Comparison of ENCODE assay signal across 28 mouse cellular contexts in the genomic region with DNA sequence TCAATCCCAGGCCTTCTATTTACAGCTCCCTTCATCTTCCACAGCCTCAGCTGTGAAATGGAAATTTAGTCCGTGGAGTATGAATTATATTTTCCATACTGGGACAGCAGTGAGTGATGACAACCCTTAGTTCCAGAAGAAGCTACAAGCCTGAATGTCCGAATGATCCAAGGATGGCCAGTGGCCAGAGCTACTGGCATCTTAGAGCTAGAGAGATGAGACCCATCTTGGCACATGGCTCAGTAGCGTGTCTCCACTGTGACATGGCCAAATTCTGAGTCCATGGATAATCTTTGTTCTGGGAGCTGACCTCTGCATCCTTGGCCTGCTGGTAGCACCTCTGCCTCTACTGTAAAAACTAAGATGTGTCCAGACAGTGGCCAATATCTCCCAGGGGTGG.
DNase-seq lines count a peak whose midpoint lies in the region; ATAC-seq and TF ChIP-seq lines count a peak whose summit lies in the region.
"Had no signal": no experiment of that assay in that cellular context is flagged by ENCODE, and none has a peak within 500 bp of the region (broad histone marks: within the 10 kb centered on the region; RNA-seq: fewer than 3 reads in every experiment).

No protein-coding gene starts in this region.

- intact Hi-C loops in left cerebral cortex, adult 2 months (cut with DNase I), result loop anchor here (10.0 kb wide), 2 partner anchors 150 to 380 kb away; no protein-coding TSS in a partner anchor

- no peak overlapping the region for H3K9ac ChIP-seq in forebrain, embryonic 16.5 days (replicated peaks; ENCODE audit: low read depth, low read length)
- H3K9ac ChIP-seq in hindbrain, embryonic 16.5 days (ENCODE audit: low read depth, low read length), result no peak overlapping the region
- H3K9ac ChIP-seq in hindbrain, embryonic 12.5 days, result no peak overlapping the region
- H3K9ac ChIP-seq: embryonic facial prominence, embryonic 13.5 days; forebrain, embryonic 13.5 days; forebrain, postnatal 0 days; heart, embryonic 12.5 days; heart, embryonic 15.5 days; hindbrain, embryonic 15.5 days had no signal

- ATAC-seq in forebrain, embryonic 16.5 days, result no peak
- no peak for ATAC-seq in hindbrain, embryonic 16.5 days
- no peak for ATAC-seq in hindbrain, embryonic 12.5 days (ENCODE audit: low FRiP score)
- ATAC-seq: CD4-positive, CD25-positive, alpha-beta regulatory T cell, adult 4 months; forebrain, embryonic 13.5 days; forebrain, postnatal 0 days; inflammation-experienced regulatory T-cells, adult 6 months; intestine, embryonic 16.5 days had no signal

- no peak overlapping the region for H3K4me2 ChIP-seq in forebrain, embryonic 16.5 days (ENCODE audit: low read length)
- H3K4me2 ChIP-seq in hindbrain, embryonic 16.5 days (ENCODE audit: low read length), result no peak overlapping the region
- no peak overlapping the region for H3K4me2 ChIP-seq in hindbrain, embryonic 12.5 days (replicated peaks)
- H3K4me2 ChIP-seq: embryonic facial prominence, embryonic 13.5 days; forebrain, embryonic 13.5 days; heart, embryonic 12.5 days; heart, embryonic 15.5 days; hindbrain, embryonic 15.5 days had no signal

- H3K9me3 ChIP-seq in forebrain, embryonic 16.5 days (ENCODE audit: control insufficient read depth, low read length), result no peaks in the 10 kb centered on the region
- no peaks in the 10 kb centered on the region for H3K9me3 ChIP-seq in forebrain, embryonic 10.5 days
- H3K9me3 ChIP-seq in hindbrain, embryonic 16.5 days (ENCODE audit: control insufficient read depth, low read length), result no peaks in the 10 kb centered on the region
- H3K9me3 ChIP-seq in hindbrain, embryonic 12.5 days (replicated peaks), result no peaks in the 10 kb centered on the region
- H3K9me3 ChIP-seq: embryonic facial prominence, embryonic 10.5 days; embryonic facial prominence, embryonic 13.5 days; forebrain, embryonic 13.5 days; heart, embryonic 12.5 days; heart, embryonic 15.5 days; hindbrain, embryonic 10.5 days; hindbrain, embryonic 15.5 days had no signal

- no peaks in the 10 kb centered on the region for H3K27me3 ChIP-seq in forebrain, embryonic 16.5 days (replicated peaks; ENCODE audit: control insufficient read depth, insufficient read depth, low read length)
- no peaks in the 10 kb centered on the region for H3K27me3 ChIP-seq in forebrain, embryonic 10.5 days (ENCODE audit: poor library complexity, severe bottlenecking)
- H3K27me3 ChIP-seq in hindbrain, embryonic 16.5 days (replicated peaks; ENCODE audit: control insufficient read depth, insufficient read depth, low read length), result no peaks in the 10 kb centered on the region
- no peaks in the 10 kb centered on the region for H3K27me3 ChIP-seq in hindbrain, embryonic 12.5 days
- H3K27me3 ChIP-seq: embryonic facial prominence, embryonic 13.5 days; forebrain, embryonic 13.5 days; heart, embryonic 12.5 days; heart, embryonic 15.5 days; hindbrain, embryonic 15.5 days had no signal

- no peak for DNase-seq in forebrain, embryonic 10.5 days (ENCODE audit: extremely low spot score, low spot score)
- DNase-seq in left cerebral cortex, adult 2 months (ENCODE audit: extremely low spot score in 1 of 2, low spot score in 2 of 2), result no peak
- DNase-seq in left cerebral cortex, adult 18-20 months (ENCODE audit: low spot score in 2 of 2), result no peak
- peak; percentile 18 for DNase-seq in skeletal muscle tissue, adult 2 months (ENCODE audit: low read depth, low spot score)
- no peak for DNase-seq in embryo, embryonic 11 days
- DNase-seq: adrenal gland, adult 8-10 months; adrenal gland, postnatal 25 days; cerebellum, adult 18-20 months; cerebellum, adult 9-10 months; forebrain, postnatal 0 days; gastrocnemius, postnatal 14 days; heart, adult 18-20 months; heart, postnatal 36 days; kidney, adult 18-20 months had no signal

- peak overlapping the region; percentile 12; the same call in 1 of the 2 replicates for H3K27ac ChIP-seq in forebrain, embryonic 16.5 days (ENCODE audit: low read length)
- no peak overlapping the region for H3K27ac ChIP-seq in forebrain, embryonic 10.5 days
- 0 out of 2 replicates have a peak overlapping the region, but pooled peaks have one; percentile 3 for H3K27ac ChIP-seq in hindbrain, embryonic 16.5 days (ENCODE audit: low read depth, low read length)
- no peak overlapping the region for H3K27ac ChIP-seq in hindbrain, embryonic 12.5 days
- H3K27ac ChIP-seq in left cerebral cortex, adult 2 months, result peak overlapping the region; percentile 80
- H3K27ac ChIP-seq: embryonic facial prominence, embryonic 10.5 days; embryonic facial prominence, embryonic 13.5 days; forebrain, embryonic 13.5 days; heart, embryonic 15.5 days; hindbrain, embryonic 10.5 days; hindbrain, embryonic 15.5 days had no signal

- no peak for TF ChIP-seq CTCF in left cerebral cortex, adult 2 months (IDR thresholded peaks at IDR 0.05)

- H3K4me1 ChIP-seq in forebrain, embryonic 16.5 days (replicated peaks; ENCODE audit: control insufficient read depth, insufficient read depth, low read length), result peaks cover 11% of the 10 kb centered on the region
- H3K4me1 ChIP-seq in forebrain, embryonic 10.5 days, result peaks cover 24% of the 10 kb centered on the region; the same call in 1 of the 2 replicates
- H3K4me1 ChIP-seq in hindbrain, embryonic 16.5 days (ENCODE audit: control insufficient read depth, insufficient read depth, low read depth, low read length), result peaks cover 22% of the 10 kb centered on the region
- peaks cover 21% of the 10 kb centered on the region for H3K4me1 ChIP-seq in hindbrain, embryonic 12.5 days
- H3K4me1 ChIP-seq: embryonic facial prominence, embryonic 10.5 days; embryonic facial prominence, embryonic 13.5 days had no signal

- no peak overlapping the region for H3K4me3 ChIP-seq in forebrain, embryonic 16.5 days (replicated peaks; ENCODE audit: low read length)
- H3K4me3 ChIP-seq in forebrain, embryonic 10.5 days, result no peak overlapping the region
- H3K4me3 ChIP-seq in hindbrain, embryonic 16.5 days (ENCODE audit: low read length), result no peak overlapping the region
- H3K4me3 ChIP-seq in hindbrain, embryonic 12.5 days, result no peak overlapping the region
- no peak overlapping the region for H3K4me3 ChIP-seq in left cerebral cortex, adult 2 months
- H3K4me3 ChIP-seq: embryonic facial prominence, embryonic 10.5 days; embryonic facial prominence, embryonic 13.5 days; erythroblast, embryonic 14.5 days; forebrain, embryonic 13.5 days; heart, embryonic 12.5 days; heart, embryonic 15.5 days; hindbrain, embryonic 10.5 days; hindbrain, embryonic 15.5 days had no signal

- WGBS in forebrain, embryonic 16.5 days, result 96% methylated on average over 3 of the region's 3 CpGs
- WGBS in forebrain, embryonic 10.5 days, result 89% methylated on average over 3 of the region's 3 CpGs
- WGBS in hindbrain, embryonic 16.5 days, result 87% methylated on average over 3 of the region's 3 CpGs
- WGBS in hindbrain, embryonic 12.5 days, result 86% methylated on average over 3 of the region's 3 CpGs

- no peaks in the 10 kb centered on the region for H3K36me3 ChIP-seq in forebrain, embryonic 16.5 days (ENCODE audit: control insufficient read depth, insufficient read depth)
- no peaks in the 10 kb centered on the region for H3K36me3 ChIP-seq in forebrain, embryonic 10.5 days (replicated peaks)
- no peaks in the 10 kb centered on the region for H3K36me3 ChIP-seq in hindbrain, embryonic 16.5 days (ENCODE audit: control insufficient read depth, insufficient read depth, low read length)
- no peaks in the 10 kb centered on the region for H3K36me3 ChIP-seq in hindbrain, embryonic 12.5 days
- H3K36me3 ChIP-seq: embryonic facial prominence, embryonic 10.5 days; embryonic facial prominence, embryonic 13.5 days; heart, embryonic 12.5 days; heart, embryonic 15.5 days; hindbrain, embryonic 10.5 days; hindbrain, embryonic 15.5 days had no signal

Comparison
In these comparisons a context has a peak if more than half of its experiments do, and no peak if none do; other contexts are left out.
1. H3K27ac ChIP-seq: peak in forebrain, embryonic 16.5 days (single experiment), hindbrain, embryonic 16.5 days (single experiment) and left cerebral cortex, adult 2 months (single experiment); none in forebrain, embryonic 10.5 days (single experiment) and hindbrain, embryonic 12.5 days (single experiment).